Mouse (Mus musculus) C2C12 (cell line): ENCODE results near the gene Nt5c2.

Experiments used
- CTCF ChIP-seq: IDR thresholded peaks from one replicate; pipeline ENCODE4 v1.5.1; 2011; ENCODE audit not compliant: control insufficient read depth, insufficient read depth, insufficient read length
- MAX ChIP-seq: IDR thresholded peaks from one replicate; pipeline ENCODE4 v1.6.1; 2011; ENCODE audit warnings: mild to moderate bottlenecking, control low read depth
- MYOD1 ChIP-seq: IDR thresholded peaks from one replicate; pipeline ENCODE4 v1.6.1; 2011; ENCODE audit warnings: low read depth; ENCODE audit not compliant: control insufficient read depth, insufficient read length
- MYOG ChIP-seq: IDR thresholded peaks from one replicate; pipeline ENCODE4 v1.6.1; 2011; ENCODE audit not compliant: control insufficient read depth, insufficient read length; ENCODE audit errors: extremely low read depth

DNA sequence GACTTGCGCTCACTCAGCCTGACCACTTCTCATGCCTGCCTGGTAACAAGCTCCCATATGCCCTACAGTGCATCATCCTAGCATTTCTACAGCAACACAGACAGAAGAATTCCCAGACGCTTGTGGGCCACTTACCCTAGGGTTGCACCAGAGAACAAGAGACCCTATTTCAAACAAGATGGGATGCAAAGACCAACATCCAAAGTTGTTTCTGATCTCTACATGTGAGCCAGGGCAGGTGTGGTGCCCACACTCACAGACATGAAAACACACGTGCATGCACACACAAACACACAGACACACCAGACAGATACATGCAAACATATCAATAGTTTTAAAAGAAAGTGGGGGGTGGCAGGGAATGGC, 24.8 kb downstream of the Nt5c2 start:
- no peak for TF ChIP-seq MYOG
- no peak for TF ChIP-seq MAX
- no peak for TF ChIP-seq CTCF
- no peak for TF ChIP-seq MYOD1
